ENCODE assay signal across 9 mouse cellular contexts in genomic region chr3:88756276-88756675, GRCm38 (mm10). TPM values are rescaled to one million over a fixed set of nuclear protein-coding genes. Genes with fewer than 3 reads are reported as not detected.
DNase-seq lines count a peak whose midpoint lies in the region; ATAC-seq and TF ChIP-seq lines count a peak whose summit lies in the region.
"Had no signal": no experiment of that assay in that cellular context is flagged by ENCODE, and none has a peak within 500 bp of the region (broad histone marks: within the 10 kb centered on the region; RNA-seq: fewer than 3 reads in every experiment).

No protein-coding gene starts in this region.

- H3K9me3 ChIP-seq in kidney, embryonic 14.5 days (ENCODE audit: control insufficient read depth, low read length) = no peaks in the 10 kb centered on the region
- H3K9me3 ChIP-seq in embryonic facial prominence, embryonic 12.5 days = no peaks in the 10 kb centered on the region
- no peaks in the 10 kb centered on the region for H3K9me3 ChIP-seq in hindbrain, embryonic 13.5 days
- H3K9me3 ChIP-seq in lung, postnatal 0 days (ENCODE audit: low read length) = no peaks in the 10 kb centered on the region

- H3K4me2 ChIP-seq in kidney, embryonic 14.5 days (replicated peaks; ENCODE audit: low read depth, low read length) = no peak overlapping the region
- no peak overlapping the region for H3K4me2 ChIP-seq in embryonic facial prominence, embryonic 12.5 days (replicated peaks)
- peak overlapping the region; percentile 25 for H3K4me2 ChIP-seq in hindbrain, embryonic 13.5 days
- H3K4me2 ChIP-seq in myocyte (ENCODE audit: low read depth) = no peak overlapping the region
- no peak overlapping the region for H3K4me2 ChIP-seq in lung, postnatal 0 days (replicated peaks; ENCODE audit: low read depth, low read length)

- DNase-seq in kidney, adult 8-10 months = no peak
- DNase-seq in lung, postnatal 0 days (ENCODE audit: low spot score) = no peak
- no peak for DNase-seq in adrenal gland, adult (ENCODE audit: inconsistent age in 2 of 2, low spot score in 1 of 2)
- no peak for DNase-seq in ovary, postnatal 14 days (ENCODE audit: low spot score)

- no peaks in the 10 kb centered on the region for H3K79me2 ChIP-seq in myocyte (ENCODE audit: control insufficient read depth, insufficient read depth)

- ATAC-seq in kidney, embryonic 14.5 days (ENCODE audit: low FRiP score, low TSS enrichment) = no peak
- 0 out of 2 replicates have a peak, but pooled peaks have one; percentile 28 for ATAC-seq in embryonic facial prominence, embryonic 12.5 days (ENCODE audit: insufficient number of reproducible peaks, insufficient read depth, low FRiP score, low TSS enrichment)
- ATAC-seq in hindbrain, embryonic 13.5 days (ENCODE audit: low FRiP score) = peak; percentile 31; the same call in 1 of the 2 replicates
- ATAC-seq in lung, postnatal 0 days = no peak

- H3K4me3 ChIP-seq in kidney, embryonic 14.5 days (ENCODE audit: low read length) = no peak overlapping the region
- no peak overlapping the region for H3K4me3 ChIP-seq in embryonic facial prominence, embryonic 12.5 days
- H3K4me3 ChIP-seq in hindbrain, embryonic 13.5 days = no peak overlapping the region
- no peak overlapping the region for H3K4me3 ChIP-seq in myocyte
- no peak overlapping the region for H3K4me3 ChIP-seq in lung, postnatal 0 days (ENCODE audit: low read depth, low read length)

- H3K27me3 ChIP-seq in kidney, embryonic 14.5 days (ENCODE audit: control insufficient read depth, insufficient read depth, low read length) = no peaks in the 10 kb centered on the region
- H3K27me3 ChIP-seq in embryonic facial prominence, embryonic 12.5 days = no peaks in the 10 kb centered on the region
- H3K27me3 ChIP-seq in hindbrain, embryonic 13.5 days = no peaks in the 10 kb centered on the region
- H3K27me3 ChIP-seq in myocyte (ENCODE audit: control insufficient read depth, insufficient read depth, insufficient read length) = no peaks in the 10 kb centered on the region
- H3K27me3 ChIP-seq in lung, postnatal 0 days (replicated peaks; ENCODE audit: insufficient read depth, low read length) = no peaks in the 10 kb centered on the region

- no peaks in the 10 kb centered on the region for H3K36me3 ChIP-seq in kidney, embryonic 14.5 days (ENCODE audit: control insufficient read depth, insufficient read depth, low read length)
- H3K36me3 ChIP-seq in embryonic facial prominence, embryonic 12.5 days = peaks cover 24% of the 10 kb centered on the region; the same call in 1 of the 2 replicates
- H3K36me3 ChIP-seq in hindbrain, embryonic 13.5 days = peaks cover 81% of the 10 kb centered on the region
- H3K36me3 ChIP-seq in myocyte (ENCODE audit: control insufficient read depth, insufficient read depth) = no peaks in the 10 kb centered on the region
- H3K36me3 ChIP-seq in lung, postnatal 0 days (ENCODE audit: insufficient read depth, low read length) = no peaks in the 10 kb centered on the region

- TF ChIP-seq EP300 in lung, postnatal 0 days (IDR thresholded peaks at IDR 0.05) = no peak

- H3K9ac ChIP-seq in kidney, embryonic 14.5 days (ENCODE audit: low read depth, low read length) = no peak overlapping the region
- H3K9ac ChIP-seq in embryonic facial prominence, embryonic 12.5 days = no peak overlapping the region; the same call in 1 of the 2 replicates
- H3K9ac ChIP-seq in hindbrain, embryonic 13.5 days = peak overlapping the region; percentile 60
- no peak overlapping the region for H3K9ac ChIP-seq in lung, postnatal 0 days (replicated peaks; ENCODE audit: low read depth)
- H3K9ac ChIP-seq: liver, embryonic 14.5 days had no signal

- TF ChIP-seq POLR2A in myocyte (IDR thresholded peaks at IDR 0.05; ENCODE audit: insufficient read length, low read depth) = no peak

- H3K27ac ChIP-seq in kidney, embryonic 14.5 days (ENCODE audit: low read depth, low read length) = peak overlapping the region; percentile 20; the same call in 1 of the 2 replicates
- H3K27ac ChIP-seq in embryonic facial prominence, embryonic 12.5 days = peak overlapping the region; percentile 43; the same call in 1 of the 2 replicates
- H3K27ac ChIP-seq in hindbrain, embryonic 13.5 days = peak overlapping the region; percentile 90
- no peak overlapping the region for H3K27ac ChIP-seq in lung, postnatal 0 days (ENCODE audit: low read length)
- H3K27ac ChIP-seq: liver, embryonic 14.5 days had no signal

- 0 out of 2 replicates have a peak, but pooled peaks cover 4% of the 10 kb centered on the region for H3K4me1 ChIP-seq in kidney, embryonic 14.5 days (ENCODE audit: control insufficient read depth, insufficient read depth, low read length)
- H3K4me1 ChIP-seq in embryonic facial prominence, embryonic 12.5 days = peaks cover 7% of the 10 kb centered on the region; the same call in 1 of the 2 replicates
- peaks cover 60% of the 10 kb centered on the region for H3K4me1 ChIP-seq in hindbrain, embryonic 13.5 days (replicated peaks)
- H3K4me1 ChIP-seq in lung, postnatal 0 days (ENCODE audit: insufficient read depth, low read depth, low read length) = peaks cover 9% of the 10 kb centered on the region; the same call in 1 of the 2 replicates

- 39% methylated on average over 4 of the region's 4 CpGs for WGBS in kidney, embryonic 14.5 days
- WGBS in embryonic facial prominence, embryonic 12.5 days = 55% methylated on average over 4 of the region's 4 CpGs
- WGBS in hindbrain, embryonic 13.5 days = 26% methylated on average over 4 of the region's 4 CpGs
- WGBS in lung, postnatal 0 days = 54% methylated on average over 4 of the region's 4 CpGs

- H3ac ChIP-seq in myocyte (ENCODE audit: control insufficient read depth, insufficient read length) = no peak overlapping the region

- TF ChIP-seq CTCF in lung, postnatal 0 days (IDR thresholded peaks at IDR 0.05) = no peak

TF ChIP-seq in myocyte, 11 proteins besides CTCF, POLR2A, EP300 and RAD21:
- TF ChIP-seq TCF3 (IDR thresholded peaks at IDR 0.05; ENCODE audit: insufficient read length, low read depth) (no peak), MYOD1 (IDR thresholded peaks at IDR 0.05; ENCODE audit: control insufficient read depth in 1 of 3, insufficient read length in 2 of 3, low read depth in 2 of 3) (peak in 2 of 3 experiments; percentile 21 to 32)

RNA-seq across cellular contexts. Expression of gene Syt11, which starts 18.7 kb away (rescaled TPM):
- polyA plus RNA-seq in kidney, embryonic 14.5 days (2014; fragmentation: Nextera tagmentation; extraction: Ambion mirVana) = 10.3 and 12.5 TPM in 2 replicates
- polyA plus RNA-seq in embryonic facial prominence, embryonic 12.5 days (2016; fragmentation: Nextera tagmentation; extraction: Ambion mirVana) = 41.4 and 48.5 TPM in 2 replicates
- polyA plus RNA-seq in hindbrain, embryonic 13.5 days (2015; fragmentation: Nextera tagmentation; extraction: Ambion mirVana) = 212 and 215 TPM in 2 replicates
- polyA plus RNA-seq in myocyte (2012; fragmentation: generic; extraction: Trizol) = 3.1 TPM
- 4.9 and 5.6 TPM in 2 replicates for polyA plus RNA-seq in lung, postnatal 0 days (2015; fragmentation: Nextera tagmentation; extraction: Ambion mirVana)

RNA-seq across cellular contexts. Expression of gene Rit1, which starts 39.6 kb away (rescaled TPM):
- polyA plus RNA-seq in kidney, embryonic 14.5 days (2014; fragmentation: Nextera tagmentation; extraction: Ambion mirVana) = 44.7 and 46.4 TPM in 2 replicates
- polyA plus RNA-seq in embryonic facial prominence, embryonic 12.5 days (2016; fragmentation: Nextera tagmentation; extraction: Ambion mirVana) = 46.2 and 51.6 TPM in 2 replicates
- 57.9 and 59.0 TPM in 2 replicates for polyA plus RNA-seq in hindbrain, embryonic 13.5 days (2015; fragmentation: Nextera tagmentation; extraction: Ambion mirVana)
- 62.3 TPM for polyA plus RNA-seq in myocyte (2012; fragmentation: generic; extraction: Trizol)
- 88.6 and 98.4 TPM in 2 replicates for polyA plus RNA-seq in lung, postnatal 0 days (2015; fragmentation: Nextera tagmentation; extraction: Ambion mirVana)

Comparison
In these comparisons a context has a peak if more than half of its experiments do, and no peak if none do; other contexts are left out.
1. ATAC-seq: peak in embryonic facial prominence, embryonic 12.5 days (single experiment) and hindbrain, embryonic 13.5 days (single experiment); none in kidney, embryonic 14.5 days (single experiment) and lung, postnatal 0 days (single experiment).